Mouse (Mus musculus): Measurements from ENCODE around the gene Rybp. TPM values are rescaled to one million over a fixed set of nuclear protein-coding genes. Genes with fewer than 3 reads are reported as not detected.

Rybp gene
- total RNA-seq, 4 experiments from 2014 or later: 9.6 to 11.9 (median 10.5) TPM

DNA sequence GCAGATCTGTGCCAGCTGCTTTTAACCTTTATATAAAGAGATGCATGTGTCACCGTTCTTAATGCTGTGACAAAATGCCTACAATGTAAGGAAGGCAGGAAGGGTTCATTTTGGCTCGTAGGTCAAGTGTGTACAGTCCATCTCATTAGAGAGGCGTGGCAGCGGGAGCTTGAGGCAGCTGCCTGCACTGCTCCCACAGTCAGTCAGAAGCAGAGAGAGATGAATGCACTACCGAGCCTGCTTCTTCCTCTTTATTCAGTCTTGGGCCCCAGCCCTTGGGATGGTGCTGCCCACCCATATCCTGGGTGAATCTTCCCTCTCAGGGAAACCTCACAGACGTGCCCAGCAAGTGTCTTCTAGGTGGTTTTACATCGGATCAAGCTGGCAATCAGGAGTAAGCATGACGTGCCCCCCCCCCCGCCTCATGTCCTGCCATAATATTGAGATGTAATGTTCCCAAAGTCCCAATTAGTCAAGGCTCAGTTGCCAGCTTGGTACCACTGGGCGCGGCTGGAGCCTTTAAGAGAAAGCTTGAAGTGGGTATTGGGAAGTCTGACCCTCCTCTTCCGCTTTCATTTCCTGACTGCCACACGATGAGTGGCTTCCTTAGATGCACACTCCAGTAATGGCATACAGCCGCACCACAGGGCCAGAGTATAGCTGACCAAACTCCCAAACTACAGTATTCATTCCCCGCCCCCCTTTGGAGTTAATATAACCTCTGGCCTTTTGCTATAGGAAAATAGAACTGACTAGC lies 96.3 kb downstream of the Rybp start:
- DNase-seq (ENCODE audit: low spot score): no peak

DNA sequence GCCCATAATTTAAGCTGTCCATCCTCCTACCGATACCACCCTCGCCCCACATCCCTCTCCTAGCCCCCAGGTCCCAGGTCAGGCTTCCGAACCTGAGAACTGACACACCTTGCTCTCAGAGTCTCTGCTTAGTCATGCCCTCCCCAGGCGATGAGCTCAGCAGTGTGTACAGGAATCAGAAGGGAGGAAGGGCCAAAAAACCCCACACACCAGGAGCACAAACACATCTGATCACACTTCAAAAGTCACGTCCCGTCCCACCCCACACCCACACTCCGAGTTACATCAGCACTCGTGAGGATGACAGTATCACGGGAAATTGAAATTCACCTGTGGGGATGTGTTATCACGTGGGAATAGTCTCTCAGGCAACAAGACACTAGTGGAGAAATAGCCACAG lies 97.0 kb downstream of the Rybp start:
- DNase-seq (ENCODE audit: low spot score): no peak

DNA sequence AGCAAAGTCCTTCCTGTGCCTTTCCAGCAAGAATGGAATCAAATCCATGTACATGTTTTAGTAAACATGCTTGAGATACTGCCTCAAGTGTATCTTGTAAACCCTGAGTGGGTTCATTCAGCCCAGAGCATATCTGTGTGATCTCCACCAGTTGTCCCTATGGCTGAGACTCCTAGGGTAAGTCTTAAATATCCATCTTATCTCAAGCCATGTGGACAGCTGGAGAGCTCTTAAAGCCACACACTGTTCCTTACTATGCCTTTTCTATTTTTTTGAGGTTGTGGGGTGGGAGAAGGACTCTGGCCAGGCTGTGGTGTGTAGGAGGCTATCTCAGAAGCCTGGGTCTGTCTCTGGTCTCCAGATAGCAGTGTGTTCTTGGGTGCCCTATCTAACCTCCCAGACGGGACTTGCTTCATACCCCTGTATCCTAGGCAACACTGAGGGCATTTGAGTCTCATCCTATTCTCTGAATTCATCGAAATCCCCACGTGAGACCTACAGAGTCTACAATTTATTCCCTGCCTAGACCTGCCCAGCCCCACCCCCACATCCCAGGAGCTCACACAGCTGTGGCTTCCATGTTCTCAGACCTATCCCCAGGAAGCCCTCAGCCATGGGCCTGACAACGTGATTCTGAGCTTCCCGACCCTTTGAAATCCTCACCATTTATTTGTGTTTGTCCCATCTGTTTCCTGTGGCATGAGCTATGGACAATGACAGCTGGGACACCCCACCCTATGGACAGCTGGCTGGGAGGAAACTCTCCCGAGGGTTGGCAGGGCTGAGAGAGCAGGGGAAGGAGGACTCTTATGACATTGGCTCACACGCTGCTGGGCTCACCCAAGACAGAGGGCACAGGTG lies 98.2 kb downstream of the Rybp start:
- DNase-seq (ENCODE audit: low spot score): no peak

DNA sequence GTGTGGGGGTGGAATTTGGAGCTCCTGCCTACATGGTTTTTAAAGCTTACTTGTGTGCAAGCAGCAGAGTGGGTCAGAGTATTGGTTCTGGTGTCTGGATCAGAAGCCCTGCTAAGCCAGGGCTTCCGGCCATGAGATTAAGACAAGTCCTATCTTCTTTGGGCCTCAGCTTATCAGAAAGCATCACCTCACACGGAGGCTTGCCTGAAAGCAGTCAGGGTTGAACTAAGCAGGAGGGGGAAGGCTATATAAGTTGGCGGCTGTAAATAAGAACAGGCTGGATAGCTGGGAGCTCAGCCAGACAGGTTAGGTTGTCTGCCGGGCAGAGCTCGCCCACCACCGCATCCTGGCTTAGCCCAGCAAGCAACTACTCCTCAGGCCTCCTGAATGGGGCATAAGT lies 99.5 kb downstream of the Rybp start:
- DNase-seq (ENCODE audit: low spot score): no peak

DNA sequence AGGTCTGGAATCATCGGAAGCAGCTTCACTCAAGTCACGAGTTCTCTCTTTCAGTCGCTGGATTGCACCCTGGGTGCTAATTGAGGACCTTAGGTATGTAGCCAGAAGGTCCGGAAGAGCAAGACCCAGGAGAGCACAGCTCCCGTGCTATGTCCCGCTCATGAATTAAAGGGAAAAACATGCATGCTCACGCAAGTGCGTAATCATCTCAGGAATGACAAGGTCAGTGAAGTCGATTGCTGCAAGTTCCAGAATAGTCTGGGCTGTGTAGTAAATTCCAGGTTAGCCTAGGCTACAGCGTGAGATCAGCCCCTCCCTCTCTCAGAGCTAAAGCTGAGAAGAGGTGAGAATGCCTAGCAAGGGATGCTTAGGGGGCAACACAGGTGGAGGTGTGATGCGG lies 100.5 kb downstream of the Rybp start:
- DNase-seq (ENCODE audit: low spot score): no peak

- no peak for DNase-seq (ENCODE audit: low spot score)
Observed at GRCm38 (mm10) chr6:100185524-100185923, 101.8 kb downstream of the Rybp start.

DNA sequence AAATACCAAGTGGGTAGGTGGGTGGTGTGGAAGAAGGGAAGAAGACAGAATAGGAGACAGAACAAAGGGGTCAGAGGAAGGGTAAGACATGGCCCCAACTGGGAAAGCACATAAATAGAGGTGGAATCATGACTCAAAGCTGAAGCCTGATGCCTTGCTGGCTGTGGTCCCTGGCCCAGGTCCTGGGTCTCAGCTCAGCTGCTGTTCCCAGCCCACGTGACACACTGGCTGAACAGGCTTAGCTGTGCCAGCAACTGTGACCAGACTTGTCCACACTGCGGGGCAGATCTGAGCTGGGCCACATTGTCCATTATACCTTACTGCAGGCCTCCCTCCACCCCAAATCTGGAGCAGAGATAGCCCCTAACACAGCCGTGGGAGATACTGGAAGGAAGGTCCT lies 103.9 kb downstream of the Rybp start:
- no peak for DNase-seq (ENCODE audit: low spot score)

DNA sequence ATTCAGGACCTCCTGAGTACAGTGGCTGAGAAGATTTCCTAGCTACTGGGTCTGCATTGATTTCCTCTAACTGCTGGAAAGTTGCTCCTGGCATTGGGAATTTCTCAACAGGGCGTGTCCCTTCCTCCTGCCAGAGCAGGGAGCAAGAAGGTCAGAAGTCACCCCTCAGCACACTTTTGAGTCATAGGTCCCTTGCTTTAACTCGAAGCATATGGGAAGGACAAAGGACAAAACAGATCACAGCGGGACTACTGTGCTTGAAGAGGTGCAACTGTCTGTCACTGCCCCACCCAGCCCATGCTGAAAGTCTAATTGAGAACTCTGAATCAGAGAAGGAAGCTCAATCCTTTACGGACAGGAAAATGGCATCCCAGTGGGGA lies 106.4 kb downstream of the Rybp start:
- DNase-seq (ENCODE audit: low spot score): no peak

- DNase-seq (ENCODE audit: low spot score): no peak
Observed at GRCm38 (mm10) chr6:100180213-100180882, 106.9 kb downstream of the Rybp start.

- no peak for DNase-seq (ENCODE audit: low spot score)
Observed at GRCm38 (mm10) chr6:100178830-100179229, 108.5 kb downstream of the Rybp start.

All from heart, adult 8-10 months (tissue).